Mouse (Mus musculus): ENCODE measurements around the gene Trp53i11. TPM values are rescaled to one million over a fixed set of nuclear protein-coding genes. Genes with fewer than 3 reads are reported as not detected.

Gene Trp53i11
- total and polyA plus RNA-seq, 3 experiments: not detected

DNA sequence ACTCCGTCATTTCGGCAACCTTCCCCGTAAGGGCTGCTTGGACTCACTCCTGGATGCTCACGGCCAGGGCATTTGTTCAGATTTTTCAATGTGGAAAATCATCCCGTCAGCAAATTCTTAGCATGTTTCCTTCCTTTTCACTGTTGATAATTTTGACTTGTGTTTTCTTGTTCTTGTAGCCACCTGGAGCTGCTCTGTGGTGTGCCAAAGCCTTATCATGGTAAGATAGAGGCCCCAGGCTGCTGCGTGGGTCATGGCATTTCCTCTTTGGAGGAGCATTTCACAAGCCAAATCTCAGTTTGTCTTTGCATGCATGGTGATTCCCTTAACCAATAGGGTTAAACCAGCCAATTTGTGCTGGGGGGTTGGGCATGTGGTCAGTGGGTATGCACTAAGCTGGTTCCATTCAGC, 35.2 kb upstream of the Trp53i11 start (continued):
- no peak for TF ChIP-seq NELFE (IDR thresholded peaks at IDR 0.05; ENCODE audit: low read depth, low read length)
- no peak for TF ChIP-seq E2F4 (IDR thresholded peaks at IDR 0.05; ENCODE audit: borderline replicate concordance, low read depth, low read length)
- TF ChIP-seq JUND (IDR thresholded peaks at IDR 0.05; ENCODE audit: low read depth, low read length): no peak
- no peak for TF ChIP-seq ZKSCAN1 (IDR thresholded peaks at IDR 0.05; ENCODE audit: low read depth, low read length)
- TF ChIP-seq TBP (IDR thresholded peaks at IDR 0.05; ENCODE audit: low read depth, low read length): no peak
- peak; percentile 78 for TF ChIP-seq TCF12 (IDR thresholded peaks at IDR 0.05; ENCODE audit: low read depth, low read length)
- no peak for TF ChIP-seq GABPA (IDR thresholded peaks at IDR 0.05; ENCODE audit: low read depth, low read length)
- TF ChIP-seq UBTF (IDR thresholded peaks at IDR 0.05; ENCODE audit: borderline replicate concordance, insufficient read depth, low read depth, low read length): no peak
- no peak for TF ChIP-seq MYC (IDR thresholded peaks at IDR 0.05; ENCODE audit: low read depth, low read length)
- no peak for TF ChIP-seq SIN3A (IDR thresholded peaks at IDR 0.05; ENCODE audit: low read length)

DNA sequence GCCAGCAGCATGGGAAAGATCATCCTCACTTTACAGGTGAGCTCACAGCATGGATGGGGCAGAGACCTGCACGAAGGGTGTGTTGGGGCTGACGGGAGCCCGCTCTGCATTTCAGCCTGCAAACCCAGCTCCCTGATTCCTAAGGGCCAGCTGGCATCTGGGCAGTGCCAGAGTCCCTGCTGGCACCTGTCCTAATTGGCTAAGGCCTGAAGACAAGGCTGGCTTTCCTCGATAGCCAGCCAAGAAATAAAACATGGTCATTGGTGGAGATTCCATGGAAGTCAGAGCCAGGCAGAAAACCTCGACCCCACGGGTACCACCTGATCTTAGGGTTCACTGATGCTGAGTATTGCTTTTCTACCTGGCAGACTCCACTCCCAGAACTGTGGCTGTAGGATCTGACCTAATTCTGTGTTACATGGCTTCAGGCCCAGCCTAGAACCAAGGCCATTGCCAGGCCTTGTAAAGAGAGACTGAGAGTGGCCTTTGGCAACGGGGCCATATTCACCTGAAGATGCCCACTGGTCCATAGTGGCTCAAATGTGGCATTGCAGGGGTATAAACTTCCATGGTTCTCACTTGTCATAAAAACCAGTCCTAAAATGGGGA, 34.4 kb upstream of the Trp53i11 start:
- H3K27ac ChIP-seq (ENCODE audit: control insufficient read depth, low read depth, low read length): no peak overlapping the region
- no peaks in the 10 kb centered on the region for H3K36me3 ChIP-seq (ENCODE audit: control insufficient read depth in 1 of 2, insufficient read depth in 2 of 2, low read length in 2 of 2)
- H3K4me1 ChIP-seq (ENCODE audit: control insufficient read depth in 1 of 2, insufficient read depth in 2 of 2, low read length in 2 of 2): peaks cover 0 to 6% of the 10 kb centered on the region in 2 experiments; a peak in 1 of 4 replicates
- H3K9me3 ChIP-seq (replicated peaks; ENCODE audit: insufficient read depth, low read length): no peaks in the 10 kb centered on the region
- H3K4me3 ChIP-seq (ENCODE audit: control insufficient read depth in 1 of 2, insufficient read depth in 1 of 2, low read depth in 2 of 2, low read length in 2 of 2): no peak overlapping the region
- no peak for TF ChIP-seq ZC3H11A (IDR thresholded peaks at IDR 0.05; ENCODE audit: low read depth, low read length)
- TF ChIP-seq JUND (IDR thresholded peaks at IDR 0.05; ENCODE audit: low read depth, low read length): no peak
- TF ChIP-seq MAFK (IDR thresholded peaks at IDR 0.05; ENCODE audit: borderline replicate concordance, low read depth, low read length): no peak
- TF ChIP-seq TAL1 (IDR thresholded peaks at IDR 0.05; ENCODE audit: low read length): no peak
- TF ChIP-seq MYC (IDR thresholded peaks at IDR 0.05; ENCODE audit: low read depth, low read length): no peak
- no peak for TF ChIP-seq RAD21 (IDR thresholded peaks at IDR 0.05; ENCODE audit: low read depth, low read length)
- TF ChIP-seq EP300 (IDR thresholded peaks at IDR 0.05; ENCODE audit: low read depth in 1 of 2, low read length in 2 of 2): no peak
- TF ChIP-seq POLR2A (IDR thresholded peaks at IDR 0.05; ENCODE audit: control insufficient read depth in 1 of 2, insufficient read depth in 1 of 2, low read depth in 1 of 2, low read length in 2 of 2, poor library complexity in 1 of 2): no peak
- no peak for TF ChIP-seq SIN3A (IDR thresholded peaks at IDR 0.05; ENCODE audit: low read length)
- DNase-seq (ENCODE audit: low read depth, low spot score): no peak
- H3K9ac ChIP-seq (ENCODE audit: control insufficient read depth, low read depth, low read length, poor library complexity, severe bottlenecking): no peak overlapping the region
- H3K79me2 ChIP-seq (ENCODE audit: control insufficient read depth, insufficient read depth, low read length, poor library complexity): no peaks in the 10 kb centered on the region
- H3K27me3 ChIP-seq (ENCODE audit: control insufficient read depth in 1 of 2, insufficient read depth in 2 of 2, low read length in 2 of 2): peaks cover 2 to 5% of the 10 kb centered on the region in 2 experiments; a peak in 3 of 4 replicates

DNA sequence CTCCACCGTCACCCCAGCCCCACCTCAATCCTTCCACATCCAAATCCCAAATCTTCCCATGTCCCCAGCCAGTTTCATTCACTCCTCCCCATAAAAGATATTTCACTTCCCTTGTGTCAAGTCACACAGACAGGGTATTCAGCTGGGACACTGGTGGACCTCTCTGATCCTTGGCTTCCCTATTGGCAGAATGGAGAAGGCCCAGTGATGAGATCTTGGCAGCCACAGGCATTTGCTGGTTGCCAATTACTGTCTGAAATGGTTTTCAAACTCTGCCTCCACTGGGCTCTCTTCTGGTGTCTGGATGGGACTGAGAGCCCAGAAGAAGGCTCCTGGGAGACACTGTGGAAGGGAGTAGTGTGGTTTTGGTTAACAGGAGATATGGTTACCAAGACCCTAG, 33.5 kb upstream of the Trp53i11 start:
- no peaks in the 10 kb centered on the region for H3K79me2 ChIP-seq (ENCODE audit: control insufficient read depth, insufficient read depth, low read length, poor library complexity)
- H3K27ac ChIP-seq (ENCODE audit: control insufficient read depth, low read depth, low read length): no peak overlapping the region
- H3K36me3 ChIP-seq (ENCODE audit: control insufficient read depth in 1 of 2, insufficient read depth in 2 of 2, low read length in 2 of 2): no peaks in the 10 kb centered on the region
- peaks cover 0 to 6% of the 10 kb centered on the region in 2 experiments; a peak in 1 of 4 replicates for H3K4me1 ChIP-seq (ENCODE audit: control insufficient read depth in 1 of 2, insufficient read depth in 2 of 2, low read length in 2 of 2)
- no peak overlapping the region for H3K4me3 ChIP-seq (ENCODE audit: control insufficient read depth in 1 of 2, insufficient read depth in 1 of 2, low read depth in 2 of 2, low read length in 2 of 2)
- TF ChIP-seq MXI1 (IDR thresholded peaks at IDR 0.05; ENCODE audit: low read depth, low read length) (no peak), UBTF (IDR thresholded peaks at IDR 0.05; ENCODE audit: borderline replicate concordance, insufficient read depth, low read depth, low read length) (no peak), USF1 (IDR thresholded peaks at IDR 0.05; ENCODE audit: low read depth, low read length) (no peak), GABPA (IDR thresholded peaks at IDR 0.05; ENCODE audit: low read depth, low read length) (no peak), BHLHE40 (IDR thresholded peaks at IDR 0.05; ENCODE audit: borderline replicate concordance, low read depth, low read length) (no peak), NRF1 (IDR thresholded peaks at IDR 0.05; ENCODE audit: insufficient read depth, low read depth, low read length, poor library complexity, severe bottlenecking) (no peak), CTCF (IDR thresholded peaks at IDR 0.05 in 2 of 3, conservative IDR thresholded peaks at IDR 0.05 in 1 of 3; ENCODE audit: control insufficient read depth in 1 of 3, insufficient read depth in 1 of 3, low read depth in 2 of 3, low read length in 3 of 3, poor library complexity in 1 of 3, severe bottlenecking in 1 of 3) (no peak), MAZ (IDR thresholded peaks at IDR 0.05; ENCODE audit: low read depth, low read length) (no peak), NELFE (IDR thresholded peaks at IDR 0.05; ENCODE audit: low read depth, low read length) (no peak), POLR2A (IDR thresholded peaks at IDR 0.05; ENCODE audit: control insufficient read depth in 1 of 2, insufficient read depth in 1 of 2, low read depth in 1 of 2, low read length in 2 of 2, poor library complexity in 1 of 2) (no peak), SMC3 (IDR thresholded peaks at IDR 0.05; ENCODE audit: low read depth, low read length) (no peak), ZNF384 (IDR thresholded peaks at IDR 0.05; ENCODE audit: low read depth, low read length) (no peak), JUND (IDR thresholded peaks at IDR 0.05; ENCODE audit: low read depth, low read length) (no peak), POLR2AphosphoS2 (IDR thresholded peaks at IDR 0.05; ENCODE audit: low read length) (no peak), MAFK (IDR thresholded peaks at IDR 0.05; ENCODE audit: borderline replicate concordance, low read depth, low read length) (no peak), ZC3H11A (IDR thresholded peaks at IDR 0.05; ENCODE audit: low read depth, low read length) (no peak)
- H3K27me3 ChIP-seq (ENCODE audit: control insufficient read depth in 1 of 2, insufficient read depth in 2 of 2, low read length in 2 of 2): peaks cover 0 to 5% of the 10 kb centered on the region in 2 experiments; a peak in 3 of 4 replicates
- no peaks in the 10 kb centered on the region for H3K9me3 ChIP-seq (replicated peaks; ENCODE audit: insufficient read depth, low read length)
- H3K9ac ChIP-seq (ENCODE audit: control insufficient read depth, low read depth, low read length, poor library complexity, severe bottlenecking): no peak overlapping the region
- DNase-seq (ENCODE audit: low read depth, low spot score): no peak
